Mouse (Mus musculus): ENCODE measurements around the gene Shb. TPM values are rescaled to one million over a fixed set of nuclear protein-coding genes. Genes with fewer than 3 reads are reported as not detected.

The Shb gene
- polyA plus RNA-seq, 1 experiment from 2014 or later: 3.5 TPM

GRCm38 (mm10) chr4:45473129-45473528 lies 59.1 kb downstream of the Shb start:
- Histone ChIP-seq H3K36me3 (ENCODE audit: control insufficient read depth, insufficient read depth, low read length) (no peaks in the 10 kb centered on the region), H3K9ac (ENCODE audit: low read depth, low read length) (no peak overlapping the region), H3K27ac (ENCODE audit: low read length) (no peak overlapping the region), H3K4me3 (ENCODE audit: low read depth, low read length) (no peak overlapping the region), H3K9me3 (replicated peaks; ENCODE audit: control insufficient read depth, low read length, poor library complexity, severe bottlenecking) (no peaks in the 10 kb centered on the region; the same call in 1 of the 2 replicates), H3K4me1 (ENCODE audit: control insufficient read depth, insufficient read depth, low read length) (peaks cover 16% of the 10 kb centered on the region), H3K4me2 (ENCODE audit: low read length) (no peak overlapping the region), H3K27me3 (ENCODE audit: control insufficient read depth, insufficient read depth, low read depth, low read length) (no peaks in the 10 kb centered on the region)
- WGBS: 14% methylated on average over 11 of the region's 11 CpGs
- peak; percentile 66 for ATAC-seq

- Histone ChIP-seq H3K9me3 (replicated peaks; ENCODE audit: control insufficient read depth, low read length, poor library complexity, severe bottlenecking) (no peaks in the 10 kb centered on the region; the same call in 1 of the 2 replicates), H3K4me3 (ENCODE audit: low read depth, low read length) (no peak overlapping the region), H3K9ac (ENCODE audit: low read depth, low read length) (no peak overlapping the region), H3K27me3 (ENCODE audit: control insufficient read depth, insufficient read depth, low read depth, low read length) (no peaks in the 10 kb centered on the region), H3K36me3 (ENCODE audit: control insufficient read depth, insufficient read depth, low read length) (no peaks in the 10 kb centered on the region), H3K27ac (ENCODE audit: low read length) (peak overlapping the region; percentile 34), H3K4me1 (ENCODE audit: control insufficient read depth, insufficient read depth, low read length) (peaks cover 15% of the 10 kb centered on the region), H3K4me2 (ENCODE audit: low read length) (no peak overlapping the region)
- 0 out of 2 replicates have a peak, but pooled peaks have one; percentile 40 for ATAC-seq
- WGBS: 54% methylated on average over 6 of the region's 6 CpGs
Observed at GRCm38 (mm10) chr4:45472706-45473105, 59.6 kb downstream of the Shb start.

GRCm38 (mm10) chr4:45471654-45472556 lies 60.4 kb downstream of the Shb start:
- Histone ChIP-seq H3K4me3 (ENCODE audit: low read depth, low read length) (no peak overlapping the region), H3K4me1 (ENCODE audit: control insufficient read depth, insufficient read depth, low read length) (peaks cover 18% of the 10 kb centered on the region), H3K27me3 (ENCODE audit: control insufficient read depth, insufficient read depth, low read depth, low read length) (no peaks in the 10 kb centered on the region), H3K27ac (ENCODE audit: low read length) (peak overlapping the region; percentile 34), H3K9me3 (replicated peaks; ENCODE audit: control insufficient read depth, low read length, poor library complexity, severe bottlenecking) (no peaks in the 10 kb centered on the region; the same call in 1 of the 2 replicates), H3K4me2 (ENCODE audit: low read length) (no peak overlapping the region), H3K36me3 (ENCODE audit: control insufficient read depth, insufficient read depth, low read length) (no peaks in the 10 kb centered on the region), H3K9ac (ENCODE audit: low read depth, low read length) (no peak overlapping the region)
- 0 out of 2 replicates have a peak, but pooled peaks have one; percentile 7 for ATAC-seq
- WGBS: 70% methylated on average over 11 of the region's 11 CpGs

- H3K27ac ChIP-seq (ENCODE audit: low read length): no peak overlapping the region
Observed at GRCm38 (mm10) chr4:45469057-45469456, 63.2 kb downstream of the Shb start.

GRCm38 (mm10) chr4:45468507-45468906 lies 63.8 kb downstream of the Shb start:
- H3K4me3 ChIP-seq (ENCODE audit: low read depth, low read length): no peak overlapping the region
- H3K4me2 ChIP-seq (ENCODE audit: low read length): no peak overlapping the region
- H3K36me3 ChIP-seq (ENCODE audit: control insufficient read depth, insufficient read depth, low read length): no peaks in the 10 kb centered on the region
- no peaks in the 10 kb centered on the region; the same call in 1 of the 2 replicates for H3K9me3 ChIP-seq (replicated peaks; ENCODE audit: control insufficient read depth, low read length, poor library complexity, severe bottlenecking)
- no peak overlapping the region for H3K9ac ChIP-seq (ENCODE audit: low read depth, low read length)
- no peak for ATAC-seq
- WGBS: 82% methylated on average over 6 of the region's 6 CpGs
- peaks cover 17% of the 10 kb centered on the region for H3K4me1 ChIP-seq (ENCODE audit: control insufficient read depth, insufficient read depth, low read length)
- no peak overlapping the region for H3K27ac ChIP-seq (ENCODE audit: low read length)
- no peaks in the 10 kb centered on the region for H3K27me3 ChIP-seq (ENCODE audit: control insufficient read depth, insufficient read depth, low read depth, low read length)

More at GRCm38 (mm10) chr4:45469057-45469456, 63.2 kb downstream of the Shb start:
- H3K27me3 ChIP-seq (ENCODE audit: control insufficient read depth, insufficient read depth, low read depth, low read length): no peaks in the 10 kb centered on the region
- no peak overlapping the region for H3K9ac ChIP-seq (ENCODE audit: low read depth, low read length)
- H3K4me1 ChIP-seq (ENCODE audit: control insufficient read depth, insufficient read depth, low read length): peaks cover 18% of the 10 kb centered on the region
- 71% methylated on average over 6 of the region's 6 CpGs for WGBS
- H3K9me3 ChIP-seq (replicated peaks; ENCODE audit: control insufficient read depth, low read length, poor library complexity, severe bottlenecking): no peaks in the 10 kb centered on the region; the same call in 1 of the 2 replicates
- no peak for ATAC-seq
- H3K4me2 ChIP-seq (ENCODE audit: low read length): no peak overlapping the region
- H3K36me3 ChIP-seq (ENCODE audit: control insufficient read depth, insufficient read depth, low read length): no peaks in the 10 kb centered on the region
- H3K4me3 ChIP-seq (ENCODE audit: low read depth, low read length): no peak overlapping the region

- H3K4me1 ChIP-seq (ENCODE audit: control insufficient read depth, insufficient read depth, low read length): peaks cover 6% of the 10 kb centered on the region; the same call in 1 of the 2 replicates
- H3K4me3 ChIP-seq (ENCODE audit: low read depth, low read length): no peak overlapping the region
- H3K9me3 ChIP-seq (replicated peaks; ENCODE audit: control insufficient read depth, low read length, poor library complexity, severe bottlenecking): no peaks in the 10 kb centered on the region; the same call in 1 of the 2 replicates
- peak; percentile 23; the same call in 1 of the 2 replicates for ATAC-seq
- no peak overlapping the region for H3K4me2 ChIP-seq (ENCODE audit: low read length)
- WGBS: 79% methylated on average over 12 of the region's 12 CpGs
- 0 out of 2 replicates have a peak overlapping the region, but pooled peaks have one; percentile 33 for H3K27ac ChIP-seq (ENCODE audit: low read length)
- H3K27me3 ChIP-seq (ENCODE audit: control insufficient read depth, insufficient read depth, low read depth, low read length): no peaks in the 10 kb centered on the region
- H3K36me3 ChIP-seq (ENCODE audit: control insufficient read depth, insufficient read depth, low read length): no peaks in the 10 kb centered on the region
- H3K9ac ChIP-seq (ENCODE audit: low read depth, low read length): no peak overlapping the region
Observed at GRCm38 (mm10) chr4:45467115-45467912, 65.0 kb downstream of the Shb start.

GRCm38 (mm10) chr4:45464941-45465340 lies 67.3 kb downstream of the Shb start:
- Histone ChIP-seq H3K4me1 (ENCODE audit: control insufficient read depth, insufficient read depth, low read length) (peaks cover 5% of the 10 kb centered on the region), H3K9ac (ENCODE audit: low read depth, low read length) (no peak overlapping the region), H3K27ac (ENCODE audit: low read length) (no peak overlapping the region), H3K9me3 (replicated peaks; ENCODE audit: control insufficient read depth, low read length, poor library complexity, severe bottlenecking) (no peaks in the 10 kb centered on the region), H3K36me3 (ENCODE audit: control insufficient read depth, insufficient read depth, low read length) (no peaks in the 10 kb centered on the region), H3K4me2 (ENCODE audit: low read length) (no peak overlapping the region), H3K27me3 (ENCODE audit: control insufficient read depth, insufficient read depth, low read depth, low read length) (no peaks in the 10 kb centered on the region), H3K4me3 (ENCODE audit: low read depth, low read length) (no peak overlapping the region)
- WGBS: 70% methylated on average over 9 of the region's 9 CpGs
- no peak for ATAC-seq

GRCm38 (mm10) chr4:45464528-45464927 lies 67.7 kb downstream of the Shb start:
- Histone ChIP-seq H3K4me3 (ENCODE audit: low read depth, low read length) (no peak overlapping the region), H3K36me3 (ENCODE audit: control insufficient read depth, insufficient read depth, low read length) (no peaks in the 10 kb centered on the region), H3K4me1 (ENCODE audit: control insufficient read depth, insufficient read depth, low read length) (peaks cover 5% of the 10 kb centered on the region), H3K9me3 (replicated peaks; ENCODE audit: control insufficient read depth, low read length, poor library complexity, severe bottlenecking) (no peaks in the 10 kb centered on the region), H3K9ac (ENCODE audit: low read depth, low read length) (no peak overlapping the region), H3K4me2 (ENCODE audit: low read length) (no peak overlapping the region), H3K27ac (ENCODE audit: low read length) (no peak overlapping the region), H3K27me3 (ENCODE audit: control insufficient read depth, insufficient read depth, low read depth, low read length) (no peaks in the 10 kb centered on the region)
- whole genome bisulfite sequencing: 76% methylated on average over 12 of the region's 12 CpGs
- no peak for ATAC-seq
